Mouse (Mus musculus) C2C12 (cell line): ENCODE measurements around the gene Optc.

Experiments used
- CEBPB ChIP-seq: IDR thresholded peaks from one replicate; pipeline ENCODE4 v1.6.1; 2011; ENCODE audit warnings: low read depth, mild to moderate bottlenecking, control low read depth, moderate library complexity
- CTCF ChIP-seq: IDR thresholded peaks from one replicate; pipeline ENCODE4 v1.5.1; 2011; ENCODE audit not compliant: control insufficient read depth, insufficient read depth, insufficient read length
- FOSL1 ChIP-seq: IDR thresholded peaks from one replicate; pipeline ENCODE4 v1.8.0; 2011; ENCODE audit warnings: mild to moderate bottlenecking, low read length; ENCODE audit not compliant: poor library complexity, insufficient read depth, severe bottlenecking
- MAX ChIP-seq: IDR thresholded peaks from one replicate; pipeline ENCODE4 v1.6.1; 2011; ENCODE audit warnings: mild to moderate bottlenecking, control low read depth
- MYOD1 ChIP-seq: IDR thresholded peaks from one replicate; pipeline ENCODE4 v1.6.1; 2011; ENCODE audit warnings: low read depth; ENCODE audit not compliant: control insufficient read depth, insufficient read length
- MYOG ChIP-seq: IDR thresholded peaks from one replicate; pipeline ENCODE4 v1.6.1; 2011; ENCODE audit not compliant: control insufficient read depth, insufficient read length; ENCODE audit errors: extremely low read depth
- USF1 ChIP-seq: IDR thresholded peaks from one replicate; pipeline ENCODE4 v1.6.1; 2011; ENCODE audit warnings: low read depth, mild to moderate bottlenecking, control low read depth, moderate library complexity

GRCm38 (mm10) chr1:133871241-133871640, 36.6 kb downstream of the Optc start:
- TF ChIP-seq CEBPB (no peak), CTCF (no peak), USF1 (no peak), MAX (no peak), MYOG (no peak), MYOD1 (no peak), FOSL1 (no peak)
